Mouse (Mus musculus): ENCODE measurements around the gene Dnah6.

DNA sequence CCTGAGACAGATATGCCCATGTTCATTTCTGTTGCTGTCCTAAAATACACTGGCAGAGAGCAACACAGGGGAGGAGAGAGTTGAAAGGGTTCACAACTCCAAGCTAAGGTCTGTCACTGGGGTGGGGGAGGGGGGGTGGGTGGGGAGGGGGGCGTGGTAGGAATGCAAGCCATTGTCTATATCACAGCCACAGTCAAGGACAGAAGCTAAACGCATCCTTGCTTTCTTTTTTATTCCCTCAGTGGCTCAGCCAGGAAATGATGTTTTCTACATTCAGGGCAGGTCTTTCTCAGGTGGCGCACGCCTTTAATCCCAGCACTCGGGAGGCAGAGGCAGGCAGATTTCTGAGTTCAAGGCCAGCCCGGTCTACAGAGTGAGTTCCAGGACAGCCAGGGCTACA is 30.7 kb downstream of the Dnah6 start:
- TF ChIP-seq POLR2A (IDR thresholded peaks at IDR 0.05; ENCODE audit: extremely low read depth, insufficient read depth, low read length) (no peak), CTCF (IDR thresholded peaks at IDR 0.05; ENCODE audit: low read depth, low read length) (no peak)
